Mouse (Mus musculus) spleen, adult 12 weeks (tissue): ENCODE measurements around the gene Ppp1r21.

Experiments
- DNase-seq: peaks from one replicate; pipeline ENCODE4 v3.0.0; 2022; ENCODE audit warnings: low spot score

Ppp1r21 gene

GRCm38 (mm10) chr17:88574811-88575210 is 44.9 kb downstream of the Ppp1r21 start:
- no peak for DNase-seq

DNA sequence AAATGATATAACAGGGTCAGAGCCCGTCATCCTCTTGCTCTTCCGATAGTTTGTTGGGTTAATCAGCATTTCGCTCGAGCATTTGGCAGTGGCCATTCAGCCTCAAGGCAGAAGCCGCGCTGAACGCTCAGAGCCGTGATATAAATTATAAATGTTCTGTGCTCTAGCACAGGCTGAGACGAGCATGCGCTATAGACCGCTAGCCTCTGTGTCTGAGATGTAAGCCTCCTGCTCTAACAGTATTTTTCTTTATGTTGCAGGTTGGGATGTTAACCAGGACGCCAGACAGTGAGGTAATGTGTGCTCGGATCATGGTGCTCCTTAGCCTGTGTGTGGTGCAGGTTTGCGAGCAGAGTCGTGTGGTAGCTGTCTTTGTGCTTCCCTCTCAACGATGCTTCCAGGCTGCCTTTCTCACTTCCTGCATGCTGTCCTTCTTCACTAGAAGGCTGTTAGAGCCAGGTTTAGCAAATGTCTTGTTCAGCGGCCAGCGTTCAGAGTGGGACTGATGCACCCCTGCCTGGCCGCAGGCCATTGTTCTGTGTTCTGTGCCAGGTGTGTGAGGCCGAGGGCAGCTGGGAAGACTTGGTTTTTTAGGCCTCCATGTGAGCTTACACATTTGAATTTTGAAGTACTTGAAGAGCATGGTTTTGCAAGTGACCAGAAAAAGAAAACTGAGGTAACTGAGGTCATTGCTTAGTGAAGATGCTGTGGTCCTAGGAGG is 48.8 kb downstream of the Ppp1r21 start:
- no peak for DNase-seq

GRCm38 (mm10) chr17:88580556-88580955 is 50.6 kb downstream of the Ppp1r21 start:
- no peak for DNase-seq

DNA sequence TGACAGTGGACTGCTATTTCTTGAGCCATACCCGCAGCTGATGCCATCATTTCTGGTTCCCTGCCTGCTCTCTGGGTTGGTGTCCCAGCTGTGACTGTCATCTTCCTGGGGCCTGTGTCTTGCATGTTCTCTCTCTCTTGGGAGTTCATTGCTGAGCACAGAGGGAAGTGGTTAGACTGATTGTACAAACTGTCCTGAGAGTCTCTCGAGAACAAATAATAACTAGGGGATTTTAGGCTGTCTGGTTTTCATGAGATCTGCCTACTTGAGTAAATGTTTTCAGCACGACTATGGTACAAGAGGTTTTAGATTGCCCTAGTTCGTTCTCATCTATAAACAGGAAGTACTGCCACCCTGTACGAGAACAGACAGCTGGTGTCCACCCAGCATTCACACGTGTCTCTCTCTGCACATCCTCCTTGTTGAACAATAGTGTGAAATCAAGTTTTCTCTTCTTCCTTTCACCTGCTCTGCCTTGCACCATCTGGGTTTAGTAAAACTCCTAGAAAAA is 51.6 kb downstream of the Ppp1r21 start:
- DNase-seq = peak; percentile 22

DNA sequence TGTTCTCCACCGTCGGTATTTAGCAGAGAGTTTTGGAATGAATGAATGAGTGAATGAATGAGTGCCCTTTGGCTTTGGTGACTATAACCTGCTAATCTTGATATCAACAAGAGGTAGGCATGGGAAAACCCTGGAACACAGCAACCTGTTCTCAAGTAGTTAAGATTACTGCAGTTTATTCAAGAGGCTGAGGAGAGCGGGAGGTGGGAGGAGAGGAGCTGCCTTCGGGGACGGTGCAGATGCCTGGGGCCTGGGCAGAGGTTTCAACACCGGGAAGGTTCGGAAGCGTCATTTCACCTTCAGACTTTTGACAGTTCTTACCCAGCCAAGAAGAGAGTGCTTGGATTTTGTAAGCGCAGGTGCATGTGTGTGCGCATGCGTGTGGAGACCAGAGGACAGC is 53.1 kb downstream of the Ppp1r21 start:
- no peak for DNase-seq

DNA sequence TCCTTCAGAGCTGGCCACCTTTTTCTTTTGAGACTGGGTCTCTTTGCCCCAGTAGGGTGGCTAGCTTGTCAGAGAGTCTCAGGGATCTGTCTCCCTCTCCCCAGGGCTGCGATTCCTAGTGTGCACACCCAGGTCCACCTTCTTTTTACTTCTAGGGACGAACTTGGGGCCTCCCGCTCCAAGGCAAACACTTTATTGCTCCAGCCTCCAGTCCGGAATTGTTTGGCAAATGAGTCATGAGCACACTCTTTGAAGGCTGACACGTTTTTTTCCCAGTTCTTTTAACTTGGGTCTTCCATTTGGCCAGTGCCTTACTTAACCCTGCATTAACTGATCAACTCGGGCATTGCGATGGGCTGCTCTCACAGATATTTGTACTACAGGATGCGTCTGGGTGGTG is 53.5 kb downstream of the Ppp1r21 start:
- no peak for DNase-seq

- no peak for DNase-seq
Observed at GRCm38 (mm10) chr17:88587371-88587770, 57.5 kb downstream of the Ppp1r21 start.

DNA sequence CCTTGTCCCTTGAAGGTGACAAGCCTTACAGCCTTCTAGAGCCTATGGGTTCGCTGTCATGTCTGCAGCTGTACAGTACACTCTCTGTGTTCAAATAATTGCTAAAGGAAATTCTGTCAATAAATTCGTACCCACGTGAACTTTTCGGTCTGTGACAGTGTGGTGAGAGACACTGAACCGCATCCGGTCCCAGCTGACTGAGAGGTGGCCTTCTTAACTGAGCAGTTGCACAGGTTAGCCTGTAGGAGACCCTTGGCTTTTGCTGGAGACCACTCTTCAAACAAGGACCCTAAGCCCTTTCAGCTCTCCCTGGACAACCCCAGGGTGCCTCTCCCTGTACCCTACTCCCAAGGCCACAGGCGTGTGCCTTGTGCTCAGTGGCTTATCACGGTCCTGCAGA is 58.3 kb downstream of the Ppp1r21 start:
- no peak for DNase-seq

DNA sequence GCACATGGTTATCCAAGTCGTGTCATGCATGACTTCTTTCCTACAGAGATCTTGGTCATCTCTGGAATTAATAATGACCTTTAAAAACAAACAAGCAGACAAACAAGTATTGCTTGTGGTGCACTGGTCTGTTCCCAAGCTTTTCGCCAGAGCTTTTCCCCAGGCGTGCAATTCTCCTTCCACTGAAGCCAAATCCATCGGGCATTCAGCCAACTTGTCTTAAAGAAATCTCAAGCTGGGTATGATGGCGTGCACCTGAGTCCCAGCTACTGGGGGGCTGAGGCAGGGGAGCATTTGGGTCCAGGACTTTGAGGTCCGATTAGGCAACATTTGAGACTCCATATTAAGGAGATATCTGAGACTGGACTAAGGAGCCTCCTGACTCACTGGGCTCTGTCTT is 60.3 kb downstream of the Ppp1r21 start:
- no peak for DNase-seq

DNA sequence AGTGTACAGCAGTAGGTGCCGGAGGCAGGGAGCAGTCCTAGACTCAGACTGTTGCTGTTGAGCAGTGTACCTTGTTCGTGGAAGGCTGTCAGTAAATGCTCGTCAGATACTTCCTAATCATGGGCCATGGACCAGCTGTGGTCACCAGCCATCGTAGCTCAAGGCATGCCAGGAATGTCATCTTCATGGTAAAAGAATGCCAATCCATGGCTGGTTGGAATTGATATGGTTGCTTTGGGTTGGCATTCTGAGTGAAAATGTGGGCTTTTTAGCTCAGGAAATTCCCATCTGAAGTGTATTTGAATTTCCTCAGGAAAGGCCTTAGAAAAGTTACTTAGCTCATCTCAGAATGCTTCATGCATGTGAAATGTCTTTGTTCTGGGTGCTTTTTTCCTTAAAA is 65.2 kb downstream of the Ppp1r21 start:
- DNase-seq = no peak

DNA sequence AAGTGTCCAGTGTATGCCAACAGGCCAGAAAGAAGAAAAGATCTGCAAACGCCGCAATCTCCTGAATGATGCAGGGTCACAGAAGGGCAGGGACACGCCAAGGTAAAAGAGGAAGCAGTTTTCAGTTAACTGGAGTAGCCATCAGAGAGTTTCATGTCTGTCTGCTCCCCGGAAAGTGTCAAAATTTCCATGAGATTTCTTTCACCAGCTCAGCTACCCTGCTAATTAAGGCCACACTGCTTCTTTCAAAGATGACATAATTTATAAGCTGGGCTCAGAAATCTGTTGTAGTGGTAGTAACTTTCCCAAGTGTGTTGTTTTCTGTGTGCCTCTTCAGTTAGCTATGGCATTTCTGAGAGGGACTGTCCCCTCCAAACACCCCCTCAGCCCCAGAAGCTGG is 66.2 kb downstream of the Ppp1r21 start:
- DNase-seq = no peak

GRCm38 (mm10) chr17:88596544-88597221 is 66.8 kb downstream of the Ppp1r21 start:
- DNase-seq = no peak

- no peak for DNase-seq
Observed at GRCm38 (mm10) chr17:88597222-88598055, 67.5 kb downstream of the Ppp1r21 start, which contains the start of gene Ston1. Ston1 (plus strand) TSS chr17:88597684.

DNA sequence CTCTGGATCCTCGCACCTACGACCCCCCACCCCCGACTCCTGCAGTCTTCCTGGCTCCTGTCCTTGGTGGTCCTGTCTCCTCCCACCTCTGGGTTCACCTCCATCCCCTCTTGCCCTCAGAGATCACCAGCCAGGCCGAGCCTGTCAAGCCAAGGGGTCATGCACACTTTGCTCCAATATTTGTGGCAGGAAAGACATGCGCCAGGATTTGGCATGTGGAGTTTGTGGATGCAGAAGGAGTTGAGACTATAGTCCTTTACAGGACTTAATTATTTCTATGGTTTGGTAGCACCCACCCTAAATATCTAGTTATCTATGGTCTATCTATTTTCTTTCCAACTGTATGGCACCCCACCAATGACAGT is 68.1 kb downstream of the Ppp1r21 start:
- DNase-seq = no peak

DNA sequence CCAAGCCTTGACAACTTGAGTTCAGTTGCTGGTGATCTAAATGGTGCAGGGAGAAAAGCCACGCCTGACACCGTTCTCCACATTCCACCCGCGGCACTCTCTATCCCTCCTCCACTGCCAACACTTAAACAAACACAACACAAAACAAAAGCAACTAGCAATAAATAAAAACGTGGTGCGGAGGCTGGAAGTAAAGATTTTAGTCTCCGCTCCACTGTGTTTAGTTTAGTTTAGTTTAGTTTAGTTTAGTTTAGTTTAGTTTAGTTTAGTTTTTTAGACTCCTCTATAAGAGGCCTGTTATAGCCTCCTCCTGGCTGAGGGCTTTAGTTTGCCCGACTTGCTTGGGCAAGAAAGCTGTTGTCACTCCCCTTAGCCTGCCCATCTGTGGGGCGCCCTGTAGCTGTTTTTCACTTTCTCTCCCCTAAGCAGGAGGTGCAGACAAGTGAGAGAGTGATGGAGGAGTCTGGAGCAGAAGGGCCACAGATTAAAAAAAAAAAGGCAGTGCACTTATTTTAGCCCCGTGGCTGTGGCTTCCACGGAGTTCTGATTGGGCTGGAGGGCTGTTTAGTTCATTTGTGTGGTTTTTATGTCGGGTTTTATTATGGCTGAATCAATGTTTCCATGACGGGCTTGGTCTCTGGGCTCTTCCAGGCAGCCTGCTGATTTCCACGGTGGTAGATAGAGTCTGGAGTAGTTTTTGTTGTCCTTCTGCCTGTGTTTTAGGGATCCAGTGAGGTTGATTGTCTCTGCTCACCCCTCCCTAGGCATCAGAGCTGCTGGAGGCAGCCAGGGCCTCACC is 68.9 kb downstream of the Ppp1r21 start:
- DNase-seq = no peak

GRCm38 (mm10) chr17:88600492-88601026 is 70.6 kb downstream of the Ppp1r21 start:
- DNase-seq = no peak

DNA sequence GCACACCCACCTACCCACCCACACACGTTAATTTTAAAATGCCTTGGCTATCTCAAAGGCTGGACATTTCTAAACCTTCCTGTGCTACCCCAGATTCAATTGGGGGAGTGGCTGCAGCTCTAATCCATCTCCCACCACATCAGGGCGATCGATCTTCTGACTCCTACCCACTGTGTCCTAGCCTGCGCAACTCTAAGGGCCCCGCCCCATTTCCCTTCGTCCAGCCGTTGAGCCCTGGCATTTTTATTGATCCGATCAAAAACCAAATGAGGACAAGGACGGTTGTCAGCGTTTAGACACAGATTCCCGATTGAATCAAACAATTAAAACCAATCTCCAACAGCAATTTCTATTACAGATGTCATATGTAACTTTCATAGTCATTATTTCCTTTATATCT is 74.0 kb downstream of the Ppp1r21 start:
- DNase-seq = no peak

DNA sequence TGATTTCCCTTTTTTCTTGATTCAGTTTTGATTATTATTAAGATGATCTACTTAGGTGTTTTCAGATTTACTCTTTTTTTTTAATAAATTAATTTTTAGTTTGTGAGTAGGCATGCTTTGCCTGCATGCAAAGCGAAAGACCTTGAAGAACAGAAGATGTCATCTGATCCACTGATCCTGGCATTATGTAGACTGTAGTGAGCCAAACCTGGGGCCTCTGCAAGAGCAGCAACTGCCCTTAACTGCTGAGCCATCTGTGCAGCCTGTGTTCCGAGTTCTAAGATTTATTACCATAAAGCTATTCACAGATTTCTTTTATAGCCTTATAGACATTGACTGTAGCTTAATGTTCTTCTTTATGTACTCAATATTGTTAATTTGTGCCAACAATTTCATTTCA is 76.1 kb downstream of the Ppp1r21 start:
- no peak for DNase-seq

- no peak for DNase-seq
Observed at GRCm38 (mm10) chr17:88609361-88609760, 79.4 kb downstream of the Ppp1r21 start.

- DNase-seq = no peak
Observed at GRCm38 (mm10) chr17:88611057-88611456, 81.1 kb downstream of the Ppp1r21 start.

GRCm38 (mm10) chr17:88613172-88613571 is 83.3 kb downstream of the Ppp1r21 start:
- no peak for DNase-seq

- no peak for DNase-seq
Observed at GRCm38 (mm10) chr17:88613721-88614120, 83.8 kb downstream of the Ppp1r21 start.
